Comparison of ENCODE assay signal across 13 mouse cellular contexts in the genomic region with DNA sequence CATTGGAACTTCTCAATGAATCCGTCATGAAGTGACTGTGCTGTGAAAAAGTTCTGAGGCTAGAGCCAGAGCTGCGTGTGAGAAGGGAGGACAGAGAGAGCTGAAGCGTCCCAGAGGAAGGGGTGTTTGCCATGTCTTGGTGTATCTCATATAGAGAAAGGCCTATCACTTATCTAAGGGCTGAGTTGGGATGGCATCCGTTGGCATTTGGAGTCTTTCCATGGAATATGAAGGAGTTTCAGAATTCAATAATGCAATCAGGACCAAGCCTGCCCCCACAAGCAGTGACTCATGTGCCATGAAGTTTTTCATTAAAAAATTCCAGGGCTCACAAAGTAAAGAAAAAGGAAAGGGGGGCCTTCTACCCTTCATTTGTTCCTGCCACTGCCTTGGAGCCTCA.
DNase-seq lines count a peak whose midpoint lies in the region; ATAC-seq and TF ChIP-seq lines count a peak whose summit lies in the region.
"Had no signal": no experiment of that assay in that cellular context is flagged by ENCODE, and none has a peak within 500 bp of the region (broad histone marks: within the 10 kb centered on the region; RNA-seq: fewer than 3 reads in every experiment).

No protein-coding gene starts in this region.

- H3K4me1 ChIP-seq in forebrain, postnatal 0 days (ENCODE audit: insufficient read depth): peaks cover 12% of the 10 kb centered on the region; the same call in 1 of the 2 replicates
- H3K4me1 ChIP-seq in forebrain, embryonic 10.5 days: peaks cover 41% of the 10 kb centered on the region
- peaks cover 9% of the 10 kb centered on the region; the same call in 1 of the 2 replicates for H3K4me1 ChIP-seq in kidney, embryonic 16.5 days (ENCODE audit: insufficient read depth, low read length)

- 0 out of 2 replicates have a peak overlapping the region, but pooled peaks have one; percentile 15 for H3K27ac ChIP-seq in forebrain, postnatal 0 days (ENCODE audit: low read depth, low read length)
- H3K27ac ChIP-seq in forebrain, embryonic 10.5 days: no peak overlapping the region
- 0 out of 2 replicates have a peak overlapping the region, but pooled peaks have one; percentile 3 for H3K27ac ChIP-seq in kidney, embryonic 16.5 days (ENCODE audit: low read length)
- H3K27ac ChIP-seq: embryonic facial prominence, embryonic 10.5 days; heart, embryonic 13.5 days; hindbrain, embryonic 15.5 days had no signal

- no peaks in the 10 kb centered on the region for H3K36me3 ChIP-seq in forebrain, postnatal 0 days (ENCODE audit: insufficient read depth)
- H3K36me3 ChIP-seq in forebrain, embryonic 10.5 days (replicated peaks): no peaks in the 10 kb centered on the region
- no peaks in the 10 kb centered on the region for H3K36me3 ChIP-seq in kidney, embryonic 16.5 days (ENCODE audit: insufficient read depth, low read length)
- H3K36me3 ChIP-seq: embryonic facial prominence, embryonic 10.5 days; heart, embryonic 13.5 days; hindbrain, embryonic 15.5 days had no signal

- no peak overlapping the region for H3K9ac ChIP-seq in forebrain, postnatal 0 days
- no peak overlapping the region for H3K9ac ChIP-seq in kidney, embryonic 16.5 days (replicated peaks; ENCODE audit: low read length)
- H3K9ac ChIP-seq: heart, embryonic 13.5 days; hindbrain, embryonic 15.5 days had no signal

- TF ChIP-seq CTCF in forebrain, postnatal 0 days (IDR thresholded peaks at IDR 0.05; ENCODE audit: low read depth): no peak

- no peak overlapping the region for H3K4me3 ChIP-seq in forebrain, postnatal 0 days (ENCODE audit: low read depth, low read length)
- H3K4me3 ChIP-seq in forebrain, embryonic 10.5 days: no peak overlapping the region
- H3K4me3 ChIP-seq in kidney, embryonic 16.5 days (ENCODE audit: low read length): no peak overlapping the region
- H3K4me3 ChIP-seq: embryonic facial prominence, embryonic 10.5 days; heart, embryonic 13.5 days; hindbrain, embryonic 15.5 days had no signal

- 18% methylated on average over 4 of the region's 4 CpGs for WGBS in forebrain, postnatal 0 days
- 56% methylated on average over 4 of the region's 4 CpGs for WGBS in forebrain, embryonic 10.5 days
- 69% methylated on average over 4 of the region's 4 CpGs for WGBS in kidney, embryonic 16.5 days

- ATAC-seq in forebrain, postnatal 0 days: no peak
- no peak for ATAC-seq in kidney, embryonic 16.5 days (ENCODE audit: low FRiP score, low TSS enrichment)

- no peak for DNase-seq in forebrain, postnatal 0 days
- no peak for DNase-seq in forebrain, embryonic 10.5 days (ENCODE audit: extremely low spot score, low spot score)
- no peak for DNase-seq in kidney, postnatal 4 days
- DNase-seq in right cerebral cortex, adult 18-20 months: peak; percentile 32
- DNase-seq in right cerebral cortex, postnatal 4 days: no peak
- DNase-seq: adrenal gland, adult 2 months; adrenal gland, postnatal 25 days; gastrocnemius, postnatal 36 days; heart, postnatal 36 days had no signal

- no peak overlapping the region for H3K4me2 ChIP-seq in forebrain, postnatal 0 days (ENCODE audit: low read depth)
- no peak overlapping the region for H3K4me2 ChIP-seq in kidney, embryonic 16.5 days (replicated peaks; ENCODE audit: low read depth, low read length)
- H3K4me2 ChIP-seq: heart, embryonic 13.5 days; hindbrain, embryonic 15.5 days had no signal

- H3K9me3 ChIP-seq in forebrain, postnatal 0 days (ENCODE audit: low read length): no peaks in the 10 kb centered on the region
- H3K9me3 ChIP-seq in forebrain, embryonic 10.5 days: no peaks in the 10 kb centered on the region
- H3K9me3 ChIP-seq in kidney, embryonic 16.5 days (ENCODE audit: low read length): no peaks in the 10 kb centered on the region
- H3K9me3 ChIP-seq: embryonic facial prominence, embryonic 10.5 days; heart, embryonic 13.5 days; hindbrain, embryonic 15.5 days had no signal

- H3K27me3 ChIP-seq in forebrain, postnatal 0 days (ENCODE audit: insufficient read depth, low read length): no peaks in the 10 kb centered on the region
- no peaks in the 10 kb centered on the region for H3K27me3 ChIP-seq in forebrain, embryonic 10.5 days (ENCODE audit: poor library complexity, severe bottlenecking)
- no peaks in the 10 kb centered on the region for H3K27me3 ChIP-seq in kidney, embryonic 16.5 days (ENCODE audit: insufficient read depth, low read length)
- H3K27me3 ChIP-seq: heart, embryonic 13.5 days; hindbrain, embryonic 15.5 days had no signal
